Mouse (Mus musculus): ENCODE data around the gene Aldh1a1. TPM values are rescaled to one million over a fixed set of nuclear protein-coding genes. Genes with fewer than 3 reads are reported as not detected.

Gene Aldh1a1
- total and polyA plus RNA-seq, 3 experiments: 0.21 to 1.1 (median 0.99) TPM

- no peak for DNase-seq (ENCODE audit: extremely low read depth)
- in situ Hi-C loops (cut with MboI; ENCODE audit: low pct_ligation_motif_present, low pct_unique_long_range_greater_than_20kb, low sequenced_read_pairs) (no loop called here), dilution Hi-C loops (cut with MboI; ENCODE audit: extremely low pct_ligation_motif_present, extremely low pct_unique_long_range_greater_than_20kb, low sequenced_read_pairs) (no loop called here)
- H3K27ac ChIP-seq (ENCODE audit: insufficient read depth, low read depth): no peak overlapping the region
- H3K4me1 ChIP-seq (ENCODE audit: control insufficient read depth in 1 of 2, insufficient read depth in 2 of 2): no peaks in the 10 kb centered on the region
- H3K4me3 ChIP-seq (replicated peaks in 1 of 3; ENCODE audit: low read depth in 2 of 3, low read length in 2 of 3, poor library complexity in 1 of 3): no peak overlapping the region
- H3K9me3 ChIP-seq (replicated peaks; ENCODE audit: low read length): no peaks in the 10 kb centered on the region
- TF ChIP-seq MXI1 (IDR thresholded peaks at IDR 0.05; ENCODE audit: low read depth, low read length): no peak
- TF ChIP-seq CHD1 (IDR thresholded peaks at IDR 0.05; ENCODE audit: low read depth, low read length): no peak
- TF ChIP-seq ELF1 (IDR thresholded peaks at IDR 0.05; ENCODE audit: low read depth, low read length): no peak
- no peak for TF ChIP-seq POLR2AphosphoS2 (IDR thresholded peaks at IDR 0.05; ENCODE audit: low read depth, low read length)
- no peak for TF ChIP-seq ZNF384 (IDR thresholded peaks at IDR 0.05; ENCODE audit: low read depth, low read length)
- TF ChIP-seq MAFK (IDR thresholded peaks at IDR 0.05; ENCODE audit: insufficient replicate concordance, low read length): no peak
- TF ChIP-seq GABPA (IDR thresholded peaks at IDR 0.05; ENCODE audit: insufficient replicate concordance, low read depth, low read length): no peak
- TF ChIP-seq JUN (IDR thresholded peaks at IDR 0.05; ENCODE audit: insufficient read depth, low read depth, low read length): no peak
- TF ChIP-seq SMC3 (IDR thresholded peaks at IDR 0.05; ENCODE audit: low read depth, low read length): no peak
- no peaks in the 10 kb centered on the region for H3K27me3 ChIP-seq (replicated peaks)
- H3K79me2 ChIP-seq (replicated peaks; ENCODE audit: control insufficient read depth, extremely low read depth, insufficient read depth, poor library complexity, severe bottlenecking): no peaks in the 10 kb centered on the region
- H3K36me3 ChIP-seq (replicated peaks in 1 of 2; ENCODE audit: control insufficient read depth in 1 of 2, insufficient read depth in 1 of 2, low read length in 1 of 2): no peaks in the 10 kb centered on the region
- no peak overlapping the region for H3K4me2 ChIP-seq (ENCODE audit: insufficient read depth, low read depth, poor library complexity, severe bottlenecking)
- H3K9ac ChIP-seq (ENCODE audit: insufficient read depth, low read depth): no peak overlapping the region
These were observed 52.4 kb downstream of the Aldh1a1 start for GRCm38 (mm10) chr19:20544941-20545340.

GRCm38 (mm10) chr19:20547025-20547424 lies 54.5 kb downstream of the Aldh1a1 start:
- dilution Hi-C loops (cut with MboI; ENCODE audit: extremely low pct_ligation_motif_present, extremely low pct_unique_long_range_greater_than_20kb, low sequenced_read_pairs): no loop called here
- no peak for DNase-seq (ENCODE audit: extremely low read depth)
- Histone ChIP-seq H3K4me3 (replicated peaks in 1 of 3; ENCODE audit: low read depth in 2 of 3, low read length in 2 of 3, poor library complexity in 1 of 3) (no peak overlapping the region), H3K79me2 (replicated peaks; ENCODE audit: control insufficient read depth, extremely low read depth, insufficient read depth, poor library complexity, severe bottlenecking) (no peaks in the 10 kb centered on the region), H3K9ac (ENCODE audit: insufficient read depth, low read depth) (no peak overlapping the region), H3K4me2 (ENCODE audit: insufficient read depth, low read depth, poor library complexity, severe bottlenecking) (no peak overlapping the region), H3K4me1 (ENCODE audit: control insufficient read depth in 1 of 2, insufficient read depth in 2 of 2) (no peaks in the 10 kb centered on the region), H3K36me3 (replicated peaks in 1 of 2; ENCODE audit: control insufficient read depth in 1 of 2, insufficient read depth in 1 of 2, low read length in 1 of 2) (no peaks in the 10 kb centered on the region), H3K9me3 (replicated peaks; ENCODE audit: low read length) (no peaks in the 10 kb centered on the region), H3K27ac (ENCODE audit: insufficient read depth, low read depth) (no peak overlapping the region), H3K27me3 (replicated peaks) (no peaks in the 10 kb centered on the region)
- TF ChIP-seq NRF1 (IDR thresholded peaks at IDR 0.05; ENCODE audit: low read depth, low read length): no peak
- no peak for TF ChIP-seq SIN3A (IDR thresholded peaks at IDR 0.05; ENCODE audit: low read length)
- no peak for TF ChIP-seq MAX (IDR thresholded peaks at IDR 0.05; ENCODE audit: low read length)
- no peak for TF ChIP-seq EP300 (IDR thresholded peaks at IDR 0.05; ENCODE audit: low read length)
- TF ChIP-seq E2F4 (IDR thresholded peaks at IDR 0.05; ENCODE audit: insufficient replicate concordance, low read depth, low read length): no peak
- no peak for TF ChIP-seq CHD1 (IDR thresholded peaks at IDR 0.05; ENCODE audit: low read depth, low read length)
- TF ChIP-seq CHD2 (IDR thresholded peaks at IDR 0.05; ENCODE audit: low read length): no peak
- no peak for TF ChIP-seq USF2 (conservative IDR thresholded peaks at IDR 0.05; ENCODE audit: low read depth, low read length)
- TF ChIP-seq JUN (IDR thresholded peaks at IDR 0.05; ENCODE audit: insufficient read depth, low read depth, low read length): no peak
- in situ Hi-C loops (cut with MboI; ENCODE audit: low pct_ligation_motif_present, low pct_unique_long_range_greater_than_20kb, low sequenced_read_pairs): no loop called here

Data from CH12.LX (cell line).